Mouse (Mus musculus): ENCODE measurements around the gene Bricd5.
"Not testable (repeated sequence)": the region's sequence is repeated elsewhere in the genome, so short reads cannot be mapped to it uniquely, and the experiment has no call there.

Gene Bricd5

GRCm38 (mm10) chr17:24454218-24454755 lies 19.4 kb upstream of the Bricd5 start:
- H3K9me3 ChIP-seq (ENCODE audit: low read length): no peaks in the 10 kb centered on the region
- H3K27me3 ChIP-seq (ENCODE audit: insufficient read depth, low read length): no peaks in the 10 kb centered on the region
- peak overlapping the region; percentile 97 for H3K4me3 ChIP-seq (replicated peaks; ENCODE audit: low read length)
- H3K36me3 ChIP-seq (ENCODE audit: insufficient read depth, low read length): peaks cover 34% of the 10 kb centered on the region
- TF ChIP-seq CTCF (conservative IDR thresholded peaks at IDR 0.05; ENCODE audit: low read length) (no peak), NANOG (IDR thresholded peaks at IDR 0.05; ENCODE audit: borderline replicate concordance, low read length) (no peak), POU5F1 (IDR thresholded peaks at IDR 0.05; ENCODE audit: borderline replicate concordance, low read length) (no peak)
- peaks cover 18% of the 10 kb centered on the region for H3K4me1 ChIP-seq (replicated peaks; ENCODE audit: low read depth, low read length)

- H3K9me3 ChIP-seq (ENCODE audit: low read length): no peaks in the 10 kb centered on the region
- H3K4me3 ChIP-seq (replicated peaks; ENCODE audit: low read length): peak overlapping the region; percentile 97
- no peaks in the 10 kb centered on the region for H3K27me3 ChIP-seq (ENCODE audit: insufficient read depth, low read length)
- no peak for TF ChIP-seq NANOG (IDR thresholded peaks at IDR 0.05; ENCODE audit: borderline replicate concordance, low read length)
- TF ChIP-seq CTCF (conservative IDR thresholded peaks at IDR 0.05; ENCODE audit: low read length): no peak
- TF ChIP-seq POU5F1 (IDR thresholded peaks at IDR 0.05; ENCODE audit: borderline replicate concordance, low read length): no peak
- H3K4me1 ChIP-seq (replicated peaks; ENCODE audit: low read depth, low read length): peaks cover 18% of the 10 kb centered on the region
- H3K36me3 ChIP-seq (ENCODE audit: insufficient read depth, low read length): peaks cover 27% of the 10 kb centered on the region
Measured at GRCm38 (mm10) chr17:24454756-24455522, 18.7 kb upstream of the Bricd5 start.

GRCm38 (mm10) chr17:24455523-24456206 lies 18.0 kb upstream of the Bricd5 start:
- H3K4me3 ChIP-seq (replicated peaks; ENCODE audit: low read length): peak overlapping the region; percentile 35; the same call in 1 of the 2 replicates
- peaks cover 18% of the 10 kb centered on the region for H3K4me1 ChIP-seq (replicated peaks; ENCODE audit: low read depth, low read length)
- not testable (repeated sequence) for H3K27me3 ChIP-seq (ENCODE audit: insufficient read depth, low read length); H3K9me3 ChIP-seq (ENCODE audit: low read length)
- H3K36me3 ChIP-seq (ENCODE audit: insufficient read depth, low read length): peaks cover 20% of the 10 kb centered on the region

DNA sequence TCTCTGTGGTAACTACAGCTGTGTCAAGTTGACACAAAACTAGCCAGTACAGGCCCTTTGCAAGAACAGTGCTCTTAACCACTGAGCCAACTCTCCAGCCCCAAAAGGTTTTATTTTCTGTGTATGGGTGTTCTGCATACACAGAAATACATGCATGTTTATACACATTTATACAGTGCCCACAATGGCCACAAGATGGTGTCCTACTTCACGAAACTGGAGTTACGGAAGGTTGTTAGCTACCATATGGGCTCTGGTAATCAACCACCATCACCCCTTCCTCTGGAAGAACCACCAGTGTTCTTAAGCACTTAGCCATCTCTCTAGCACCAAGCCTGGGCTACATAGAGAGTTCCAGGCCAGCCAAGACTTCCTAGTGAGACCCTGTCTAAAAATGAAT lies 12.1 kb upstream of the Bricd5 start:
- Histone ChIP-seq H3K27me3 (ENCODE audit: insufficient read depth, low read length) (no peaks in the 10 kb centered on the region), H3K4me1 (replicated peaks; ENCODE audit: low read depth, low read length) (peaks cover 14% of the 10 kb centered on the region), H3K4me3 (replicated peaks; ENCODE audit: low read length) (no peak overlapping the region), H3K36me3 (ENCODE audit: insufficient read depth, low read length) (peaks cover 17% of the 10 kb centered on the region), H3K9me3 (ENCODE audit: low read length) (no peaks in the 10 kb centered on the region)
- peak; percentile 53 for TF ChIP-seq CTCF (conservative IDR thresholded peaks at IDR 0.05; ENCODE audit: low read length)
- TF ChIP-seq NANOG (IDR thresholded peaks at IDR 0.05; ENCODE audit: borderline replicate concordance, low read length): no peak
- TF ChIP-seq POU5F1 (IDR thresholded peaks at IDR 0.05; ENCODE audit: borderline replicate concordance, low read length): no peak

DNA sequence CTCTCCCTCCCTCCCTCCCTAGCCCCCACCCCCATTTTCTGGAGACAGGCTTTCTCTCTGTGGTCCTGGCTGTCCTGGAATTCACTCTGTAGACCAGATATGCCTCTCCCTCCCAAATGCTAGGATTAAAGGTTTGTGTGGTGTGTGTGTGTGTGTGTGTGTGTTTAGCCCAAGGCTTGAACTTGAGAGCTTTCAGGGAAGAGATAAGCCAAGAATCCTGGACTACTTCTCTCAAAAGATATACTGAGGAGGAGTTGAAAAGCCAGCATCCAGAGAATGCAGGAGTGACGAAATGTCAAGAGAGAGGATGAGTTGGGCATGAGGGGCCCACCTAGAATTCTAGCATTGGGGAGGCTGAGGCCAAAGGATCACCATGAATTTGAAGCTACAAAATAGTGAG lies 10.8 kb upstream of the Bricd5 start:
- TF ChIP-seq CTCF (conservative IDR thresholded peaks at IDR 0.05; ENCODE audit: low read length): no peak
- no peak for TF ChIP-seq NANOG (IDR thresholded peaks at IDR 0.05; ENCODE audit: borderline replicate concordance, low read length)
- no peak for TF ChIP-seq POU5F1 (IDR thresholded peaks at IDR 0.05; ENCODE audit: borderline replicate concordance, low read length)
- Histone ChIP-seq H3K36me3 (ENCODE audit: insufficient read depth, low read length) (peaks cover 22% of the 10 kb centered on the region), H3K9me3 (ENCODE audit: low read length) (no peaks in the 10 kb centered on the region), H3K4me1 (replicated peaks; ENCODE audit: low read depth, low read length) (peaks cover 14% of the 10 kb centered on the region), H3K27me3 (ENCODE audit: insufficient read depth, low read length) (no peaks in the 10 kb centered on the region), H3K4me3 (replicated peaks; ENCODE audit: low read length) (no peak overlapping the region)

DNA sequence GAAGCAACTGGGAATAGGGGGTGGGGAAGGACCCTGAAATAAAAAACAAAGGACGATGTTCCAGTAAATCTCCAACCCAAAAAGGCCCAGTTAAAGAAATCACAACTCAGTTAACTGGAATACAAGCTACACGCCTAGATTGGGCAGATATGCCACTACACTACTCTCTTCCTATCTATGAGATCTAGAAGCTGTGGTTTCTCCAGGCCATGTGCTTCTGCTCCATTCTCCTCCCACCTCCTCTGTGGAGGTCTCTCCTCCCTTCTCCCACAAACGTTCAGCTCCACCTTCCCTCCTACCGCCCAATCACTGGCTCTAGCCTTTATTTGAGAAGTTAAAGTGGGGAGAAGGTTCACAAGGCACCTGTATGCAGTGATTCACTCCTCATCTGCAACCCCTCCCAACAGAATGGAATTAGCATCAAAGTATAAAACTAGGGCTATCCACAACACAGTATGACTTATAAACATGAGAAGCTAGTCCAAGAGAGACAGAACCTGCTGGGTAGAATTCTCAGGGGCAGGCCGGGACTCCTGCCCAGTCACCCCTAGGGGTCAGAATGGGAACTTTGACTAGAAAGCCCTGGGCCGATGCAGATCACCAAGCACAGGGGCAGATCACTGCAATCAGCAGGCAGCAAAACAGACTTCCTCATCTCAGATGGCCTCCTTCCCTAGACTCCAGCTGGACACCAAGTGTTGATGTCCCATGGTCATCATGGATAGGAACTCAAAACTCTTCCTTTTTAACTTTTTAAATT lies 10.1 kb upstream of the Bricd5 start:
- Histone ChIP-seq H3K36me3 (ENCODE audit: insufficient read depth, low read length) (peaks cover 22% of the 10 kb centered on the region), H3K27me3 (ENCODE audit: insufficient read depth, low read length) (no peaks in the 10 kb centered on the region), H3K4me3 (replicated peaks; ENCODE audit: low read length) (no peak overlapping the region), H3K4me1 (replicated peaks; ENCODE audit: low read depth, low read length) (peaks cover 17% of the 10 kb centered on the region), H3K9me3 (ENCODE audit: low read length) (no peaks in the 10 kb centered on the region)
- TF ChIP-seq NANOG (IDR thresholded peaks at IDR 0.05; ENCODE audit: borderline replicate concordance, low read length): no peak
- TF ChIP-seq CTCF (conservative IDR thresholded peaks at IDR 0.05; ENCODE audit: low read length): peak; percentile 44

- Histone ChIP-seq H3K9me3 (ENCODE audit: low read length) (no peaks in the 10 kb centered on the region), H3K27me3 (ENCODE audit: insufficient read depth, low read length) (no peaks in the 10 kb centered on the region), H3K36me3 (ENCODE audit: insufficient read depth, low read length) (peaks cover 50% of the 10 kb centered on the region), H3K4me1 (replicated peaks; ENCODE audit: low read depth, low read length) (peaks cover 39% of the 10 kb centered on the region), H3K4me3 (replicated peaks; ENCODE audit: low read length) (no peak overlapping the region)
- no peak for TF ChIP-seq POU5F1 (IDR thresholded peaks at IDR 0.05; ENCODE audit: borderline replicate concordance, low read length)
- no peak; the same call in 1 of the 2 replicates for TF ChIP-seq NANOG (IDR thresholded peaks at IDR 0.05; ENCODE audit: borderline replicate concordance, low read length)
- no peak for TF ChIP-seq CTCF (conservative IDR thresholded peaks at IDR 0.05; ENCODE audit: low read length)
Measured at GRCm38 (mm10) chr17:24468636-24469246, 4.9 kb upstream of the Bricd5 start.
